Mouse (Mus musculus) bone marrow, adult 2 months (tissue): Measurements from ENCODE around the gene Ccng2.

Source experiments
- CTCF ChIP-seq: fragments of 200-500 bp; IDR thresholded peaks from 2 replicates; pipeline ENCODE4 v1.5.1; 2011; ENCODE audit warnings: low read length, control low read depth; ENCODE audit not compliant: control insufficient read depth, insufficient read depth
- POLR2A ChIP-seq: fragments of 200-500 bp; IDR thresholded peaks from 2 replicates; pipeline ENCODE4 v1.6.1; 2011; ENCODE audit warnings: low read depth, mild to moderate bottlenecking, control low read depth, low read length, borderline replicate concordance; ENCODE audit not compliant: control insufficient read depth

DNA sequence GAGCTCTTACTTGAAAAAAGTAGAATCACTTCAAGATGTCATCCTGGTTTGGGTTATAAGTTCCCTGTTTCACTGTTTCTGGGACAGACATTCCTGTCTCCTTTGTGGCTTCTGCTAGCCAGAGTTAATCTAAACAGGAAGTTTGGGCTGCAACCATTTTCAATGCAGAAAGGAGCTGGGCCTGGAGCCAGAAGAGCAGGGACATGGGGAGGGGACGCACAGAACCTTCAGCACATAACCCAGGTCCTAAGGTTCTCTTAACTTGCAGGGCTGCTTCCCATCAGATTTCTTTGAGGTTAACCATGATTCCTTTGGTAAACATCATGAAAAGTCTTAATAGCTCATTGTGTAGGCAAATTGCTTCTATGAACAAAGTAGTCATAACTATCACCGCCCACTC, 4.3 kb upstream of the Ccng2 start:
- TF ChIP-seq CTCF (no peak), POLR2A (no peak)
